25 mouse cellular contexts compared by ENCODE assay signal in the genomic region with DNA sequence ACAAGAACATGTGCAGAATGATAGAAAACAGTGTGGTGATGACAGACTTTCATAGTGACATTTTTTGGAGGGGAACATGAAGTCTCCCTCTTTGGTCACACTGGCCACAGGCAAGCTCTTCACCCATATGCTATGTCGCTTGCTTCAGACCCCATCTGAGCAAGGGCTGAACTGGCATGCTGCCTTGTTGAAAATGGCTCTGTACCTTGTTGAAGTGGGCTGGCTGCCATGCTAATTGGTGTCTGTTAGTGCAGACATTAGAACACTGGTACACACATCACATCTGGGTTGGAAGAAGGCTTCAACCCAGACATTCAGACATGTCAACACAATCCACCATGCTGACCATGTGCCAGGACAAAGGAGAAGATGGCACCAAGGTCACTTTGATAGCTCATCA.
"Had no signal": no experiment of that assay in that cellular context is flagged by ENCODE, and none has a peak within 500 bp of the region (broad histone marks: within the 10 kb centered on the region; RNA-seq: fewer than 3 reads in every experiment).

No protein-coding gene starts in this region.

- DNase-seq: gastrocnemius, adult 2 months; gastrocnemius, postnatal 10 days; gastrocnemius, postnatal 25 days; heart, postnatal 36 days; kidney, adult 18-20 months; kidney, adult 8-10 months; kidney, postnatal 10 days; kidney, postnatal 25 days; kidney, postnatal 4 days had no signal

- H3K9ac ChIP-seq: heart, embryonic 13.5 days; heart, embryonic 15.5 days; hindbrain, embryonic 12.5 days; hindbrain, embryonic 14.5 days; intestine, embryonic 15.5 days; limb, embryonic 13.5 days; limb, embryonic 15.5 days; liver, embryonic 12.5 days; liver, embryonic 14.5 days had no signal

- H3K27ac ChIP-seq: gastrocnemius, adult 2 months; heart, embryonic 10.5 days; heart, embryonic 13.5 days; heart, embryonic 15.5 days; hindbrain, embryonic 10.5 days; hindbrain, embryonic 12.5 days; hindbrain, embryonic 14.5 days; intestine, embryonic 15.5 days; layer of hippocampus, adult 2 months; left cerebral cortex, adult 2 months; limb, embryonic 13.5 days; limb, embryonic 15.5 days; liver, embryonic 12.5 days; liver, embryonic 14.5 days had no signal

- H3K9me3 ChIP-seq: heart, embryonic 10.5 days; heart, embryonic 13.5 days; heart, embryonic 15.5 days; hindbrain, embryonic 10.5 days; hindbrain, embryonic 12.5 days; intestine, embryonic 15.5 days; limb, embryonic 13.5 days; limb, embryonic 15.5 days; liver, embryonic 12.5 days had no signal

- H3K36me3 ChIP-seq: heart, embryonic 10.5 days; heart, embryonic 13.5 days; heart, embryonic 15.5 days; hindbrain, embryonic 10.5 days; hindbrain, embryonic 12.5 days; intestine, embryonic 15.5 days; limb, embryonic 13.5 days; limb, embryonic 15.5 days; liver, embryonic 12.5 days had no signal

- H3K27me3 ChIP-seq: heart, embryonic 13.5 days; heart, embryonic 15.5 days; hindbrain, embryonic 12.5 days; intestine, embryonic 15.5 days; limb, embryonic 13.5 days; limb, embryonic 15.5 days; liver, embryonic 12.5 days had no signal

- H3K4me1 ChIP-seq: heart, embryonic 10.5 days; heart, embryonic 13.5 days; heart, embryonic 15.5 days; hindbrain, embryonic 10.5 days; hindbrain, embryonic 12.5 days; intestine, embryonic 15.5 days; limb, embryonic 13.5 days; limb, embryonic 15.5 days; liver, embryonic 12.5 days had no signal

- H3K4me3 ChIP-seq: gastrocnemius, adult 2 months; heart, embryonic 10.5 days; heart, embryonic 13.5 days; heart, embryonic 15.5 days; hindbrain, embryonic 10.5 days; hindbrain, embryonic 12.5 days; intestine, embryonic 15.5 days; layer of hippocampus, adult 2 months; left cerebral cortex, adult 2 months; limb, embryonic 13.5 days; limb, embryonic 15.5 days; liver, embryonic 12.5 days had no signal

- H3K4me2 ChIP-seq: heart, embryonic 13.5 days; heart, embryonic 15.5 days; hindbrain, embryonic 12.5 days; hindbrain, embryonic 14.5 days; intestine, embryonic 15.5 days; limb, embryonic 13.5 days; limb, embryonic 15.5 days; liver, embryonic 12.5 days had no signal

- ATAC-seq: hindbrain, embryonic 16.5 days; inflammation-experienced regulatory T-cells, adult 6 months; intestine, embryonic 15.5 days; intestine, postnatal 0 days; liver, embryonic 12.5 days had no signal
